Mouse (Mus musculus): Measurements from ENCODE around the gene Atp6v1g1.

Gene Atp6v1g1

GRCm38 (mm10) chr4:63580078-63580477, 35.5 kb downstream of the Atp6v1g1 start:
- DNase-seq (ENCODE audit: low spot score in 2 of 2) = no peak

GRCm38 (mm10) chr4:63582580-63582979, 38.0 kb downstream of the Atp6v1g1 start:
- DNase-seq (ENCODE audit: low spot score in 2 of 2) = no peak

GRCm38 (mm10) chr4:63585216-63585615, 40.6 kb downstream of the Atp6v1g1 start:
- DNase-seq (ENCODE audit: low spot score in 2 of 2) = no peak

GRCm38 (mm10) chr4:63586240-63586639, 41.7 kb downstream of the Atp6v1g1 start:
- no peak for DNase-seq (ENCODE audit: low spot score in 2 of 2)

GRCm38 (mm10) chr4:63589987-63590386, 45.4 kb downstream of the Atp6v1g1 start:
- no peak for DNase-seq (ENCODE audit: low spot score in 2 of 2)

GRCm38 (mm10) chr4:63590538-63590937, 46.0 kb downstream of the Atp6v1g1 start:
- DNase-seq (ENCODE audit: low spot score in 2 of 2) = no peak

- no peak for DNase-seq (ENCODE audit: low spot score in 2 of 2)
Observed at GRCm38 (mm10) chr4:63594459-63595110, 50.0 kb downstream of the Atp6v1g1 start.

- no peak for DNase-seq (ENCODE audit: low spot score in 2 of 2)
Observed at GRCm38 (mm10) chr4:63595259-63595658, 50.7 kb downstream of the Atp6v1g1 start.

GRCm38 (mm10) chr4:63596010-63596409, 51.4 kb downstream of the Atp6v1g1 start:
- no peak for DNase-seq (ENCODE audit: low spot score in 2 of 2)
